In genomic region chr13:34635978-34636377, GRCm38 (mm10) we compare ENCODE assay signal across 9 mouse cellular contexts. TPM values are rescaled to one million over a fixed set of nuclear protein-coding genes. Genes with fewer than 3 reads are reported as not detected.
DNase-seq lines count a peak whose midpoint lies in the region; ATAC-seq and TF ChIP-seq lines count a peak whose summit lies in the region.
"Had no signal": no experiment of that assay in that cellular context is flagged by ENCODE, and none has a peak within 500 bp of the region (broad histone marks: within the 10 kb centered on the region; RNA-seq: fewer than 3 reads in every experiment).

No protein-coding gene starts in this region.

- no peak overlapping the region for H3K4me2 ChIP-seq in forebrain, embryonic 13.5 days
- no peak overlapping the region for H3K4me2 ChIP-seq in hindbrain, embryonic 15.5 days
- H3K4me2 ChIP-seq in midbrain, embryonic 12.5 days (replicated peaks), result no peak overlapping the region
- no peak overlapping the region for H3K4me2 ChIP-seq in stomach, embryonic 16.5 days (ENCODE audit: low read depth, low read length)
- H3K4me2 ChIP-seq: liver, embryonic 13.5 days had no signal

- intact Hi-C loops in gastrocnemius, postnatal 36 days (cut with DNase I), result loop anchor here (1.0 to 5.0 kb wide), 3 partner anchors 289 to 594 kb away; partner anchors contain the start of gene Slc22a23
- intact Hi-C loops in left cerebral cortex, adult 2 months (cut with DNase I), result loop anchor here (1.0 to 5.0 kb wide), 3 partner anchors 294 to 589 kb away; no protein-coding TSS in a partner anchor

- no peaks in the 10 kb centered on the region for H3K9me3 ChIP-seq in forebrain, embryonic 13.5 days (replicated peaks)
- no peaks in the 10 kb centered on the region for H3K9me3 ChIP-seq in hindbrain, embryonic 15.5 days
- no peaks in the 10 kb centered on the region for H3K9me3 ChIP-seq in midbrain, embryonic 12.5 days
- no peaks in the 10 kb centered on the region for H3K9me3 ChIP-seq in stomach, embryonic 16.5 days (replicated peaks; ENCODE audit: control insufficient read depth, low read length)
- H3K9me3 ChIP-seq: liver, embryonic 13.5 days had no signal

- TF ChIP-seq POLR2A in brain, embryonic 14.5 days (IDR thresholded peaks at IDR 0.05; ENCODE audit: borderline replicate concordance, extremely low read depth, insufficient read depth, insufficient read length, poor library complexity, severe bottlenecking), result no peak

- H3K9ac ChIP-seq in forebrain, embryonic 13.5 days, result no peak overlapping the region
- no peak overlapping the region for H3K9ac ChIP-seq in hindbrain, embryonic 15.5 days
- no peak overlapping the region for H3K9ac ChIP-seq in midbrain, embryonic 12.5 days (replicated peaks)
- H3K9ac ChIP-seq in stomach, embryonic 16.5 days (ENCODE audit: low read length), result no peak overlapping the region
- H3K9ac ChIP-seq: liver, embryonic 13.5 days had no signal

- no peak overlapping the region for H3K27ac ChIP-seq in forebrain, embryonic 13.5 days
- no peak overlapping the region for H3K27ac ChIP-seq in hindbrain, embryonic 15.5 days (replicated peaks)
- H3K27ac ChIP-seq in left cerebral cortex, adult 2 months, result no peak overlapping the region
- no peak overlapping the region for H3K27ac ChIP-seq in midbrain, embryonic 12.5 days (replicated peaks)
- no peak overlapping the region for H3K27ac ChIP-seq in stomach, embryonic 16.5 days (ENCODE audit: low read length)
- H3K27ac ChIP-seq: liver, embryonic 13.5 days had no signal

- WGBS in forebrain, embryonic 13.5 days, result 55% methylated on average over 5 of the region's 5 CpGs
- 43% methylated on average over 5 of the region's 5 CpGs for WGBS in hindbrain, embryonic 15.5 days
- WGBS in midbrain, embryonic 12.5 days, result 66% methylated on average over 5 of the region's 5 CpGs
- 22% methylated on average over 5 of the region's 5 CpGs for WGBS in stomach, embryonic 16.5 days

- DNase-seq in gastrocnemius, postnatal 10 days, result peak; percentile 64
- DNase-seq in gastrocnemius, postnatal 36 days, result no peak
- peak; percentile 92 for DNase-seq in brain, embryonic 14.5 days (ENCODE audit: low read depth)
- DNase-seq in left cerebral cortex, adult 2 months (ENCODE audit: extremely low spot score in 1 of 2, low spot score in 2 of 2), result peak; percentile 77 to 79
- DNase-seq: liver, embryonic 13.5 days had no signal

- no peaks in the 10 kb centered on the region for H3K27me3 ChIP-seq in forebrain, embryonic 13.5 days
- no peaks in the 10 kb centered on the region for H3K27me3 ChIP-seq in hindbrain, embryonic 15.5 days
- no peaks in the 10 kb centered on the region for H3K27me3 ChIP-seq in midbrain, embryonic 12.5 days
- no peaks in the 10 kb centered on the region for H3K27me3 ChIP-seq in stomach, embryonic 16.5 days (ENCODE audit: control insufficient read depth, insufficient read depth, low read length)
- H3K27me3 ChIP-seq: liver, embryonic 13.5 days had no signal

- ATAC-seq in forebrain, embryonic 13.5 days, result peak; percentile 83
- peak; percentile 87 for ATAC-seq in hindbrain, embryonic 15.5 days (ENCODE audit: low FRiP score, low read depth)
- peak; percentile 47; the same call in 1 of the 2 replicates for ATAC-seq in midbrain, embryonic 12.5 days (ENCODE audit: low FRiP score, low read depth)
- ATAC-seq in stomach, embryonic 16.5 days (ENCODE audit: insufficient read depth, low FRiP score), result peak; percentile 46; the same call in 1 of the 2 replicates

- no peaks in the 10 kb centered on the region for H3K4me1 ChIP-seq in forebrain, embryonic 13.5 days
- no peaks in the 10 kb centered on the region for H3K4me1 ChIP-seq in hindbrain, embryonic 15.5 days (replicated peaks)
- no peaks in the 10 kb centered on the region for H3K4me1 ChIP-seq in midbrain, embryonic 12.5 days
- H3K4me1 ChIP-seq in stomach, embryonic 16.5 days (ENCODE audit: control insufficient read depth, insufficient read depth, low read length), result no peaks in the 10 kb centered on the region
- H3K4me1 ChIP-seq: liver, embryonic 13.5 days had no signal

- TF ChIP-seq CTCF in brain, embryonic 14.5 days (IDR thresholded peaks at IDR 0.05; ENCODE audit: borderline replicate concordance, extremely low read depth, insufficient read depth, insufficient read length), result peak; percentile 88
- peak; percentile 91 for TF ChIP-seq CTCF in left cerebral cortex, adult 2 months (IDR thresholded peaks at IDR 0.05)

- no peak overlapping the region for H3K4me3 ChIP-seq in forebrain, embryonic 13.5 days
- H3K4me3 ChIP-seq in hindbrain, embryonic 15.5 days, result no peak overlapping the region
- no peak overlapping the region for H3K4me3 ChIP-seq in left cerebral cortex, adult 2 months
- H3K4me3 ChIP-seq in midbrain, embryonic 12.5 days, result no peak overlapping the region
- no peak overlapping the region for H3K4me3 ChIP-seq in stomach, embryonic 16.5 days (replicated peaks; ENCODE audit: low read length)
- H3K4me3 ChIP-seq: liver, embryonic 13.5 days had no signal

- no peaks in the 10 kb centered on the region for H3K36me3 ChIP-seq in forebrain, embryonic 13.5 days (ENCODE audit: poor library complexity, severe bottlenecking)
- no peaks in the 10 kb centered on the region for H3K36me3 ChIP-seq in hindbrain, embryonic 15.5 days
- H3K36me3 ChIP-seq in midbrain, embryonic 12.5 days, result no peaks in the 10 kb centered on the region
- H3K36me3 ChIP-seq in stomach, embryonic 16.5 days (ENCODE audit: control insufficient read depth, insufficient read depth, low read length), result no peaks in the 10 kb centered on the region

RNA-seq across cellular contexts. Expression of gene Pxdc1, which starts 17.3 kb away (rescaled TPM):
- 10 to 100 TPM in 1 of 2 experiments, 1 to 10 TPM in 1; 7.3 to 14.3 TPM for total RNA-seq in gastrocnemius, postnatal 10 days (2021)
- 1 to 10 TPM; 3.9 to 5.9 TPM for total RNA-seq in gastrocnemius, postnatal 36 days (2021)
- polyA plus RNA-seq in brain, embryonic 14.5 days (2012; rRNA removed), result 7.9 and 9.9 TPM in 2 replicates
- polyA plus RNA-seq in forebrain, embryonic 13.5 days (2015; fragmentation: Nextera tagmentation; extraction: Ambion mirVana), result 4.4 and 6.1 TPM in 2 replicates
- 10.1 and 12.4 TPM in 2 replicates for polyA plus RNA-seq in hindbrain, embryonic 15.5 days (2015; fragmentation: Nextera tagmentation; extraction: Ambion mirVana)
- total RNA-seq in left cerebral cortex, adult 2 months (2021), result 1 to 10 TPM; 4.3 to 7.1 TPM
- 6.1 and 9.9 TPM in 2 replicates for polyA plus RNA-seq in midbrain, embryonic 12.5 days (2016; fragmentation: Nextera tagmentation; extraction: Ambion mirVana)
- polyA plus RNA-seq in stomach, embryonic 16.5 days (2015; fragmentation: Nextera tagmentation; extraction: Ambion mirVana), result 11.1 and 11.7 TPM in 2 replicates

Comparison
In these comparisons a context has a peak if more than half of its experiments do, and no peak if none do; other contexts are left out.
1. DNase-seq: peak in gastrocnemius, postnatal 10 days (single experiment), brain, embryonic 14.5 days (single experiment) and left cerebral cortex, adult 2 months (2 of 2); none in gastrocnemius, postnatal 36 days (0 of 2).
2. Peak in every context shown above with its lines, with median percentiles within 50 percentile points of each other: ATAC-seq.